Mouse (Mus musculus) liver, embryonic 14.5 days (tissue): ENCODE results near the gene Dhrs11. TPM values are rescaled to one million over a fixed set of nuclear protein-coding genes. Genes with fewer than 3 reads are reported as not detected.

Source experiments
- ATAC-seq: fragments of 200-750 bp; cut with Nextera tagmentation; 2 replicates; pipeline ENCODE4 v1.8.0; 2017; ENCODE audit warnings: moderate number of reproducible peaks, mild to moderate bottlenecking, moderate library complexity; ENCODE audit not compliant: insufficient read depth
- DNase-seq, 3 experiments: peaks; one replicate each; pipeline ENCODE4 v3.0.0-alpha.2; 2012 to 2013; ENCODE audit warnings: low read depth in 3 of 3, low spot score in 3 of 3
- H3K27ac ChIP-seq: fragments of 300-500 bp; sonication (generic); 2 replicates; pipeline ENCODE4 v1.5.1; 2014; ENCODE audit warnings: moderate library complexity, mild to moderate bottlenecking, control low read depth, inconsistent platforms
- H3K27me3 ChIP-seq: fragments of 300-500 bp; sonication (generic); 2 replicates; pipeline ENCODE4 v1.6.1; 2014; ENCODE audit warnings: mild to moderate bottlenecking, low read length, moderate library complexity; ENCODE audit not compliant: control insufficient read depth, insufficient read depth
- H3K36me3 ChIP-seq: fragments of 300-500 bp; sonication (generic); replicated peaks from 2 replicates; pipeline ENCODE4 v1.6.1; 2014; ENCODE audit warnings: low read depth; ENCODE audit not compliant: control insufficient read depth, insufficient read depth
- H3K4me1 ChIP-seq, 2 experiments: fragments of 200-500 bp in 1 of 2; fragments of 300-500 bp in 1 of 2; sonication (generic) in 1 of 2; replicated peaks; 2 replicates each; pipeline ENCODE4 v1.6.1; 2012 to 2014; ENCODE audit warnings: antibody characterized with exemption in 1 of 2, inconsistent platforms in 1 of 2, low read length in 1 of 2; ENCODE audit not compliant: control insufficient read depth in 2 of 2, insufficient read depth in 2 of 2
- H3K4me2 ChIP-seq: fragments of 300-500 bp; sonication (generic); 2 replicates; pipeline ENCODE4 v1.6.1; 2014; ENCODE audit warnings: low read depth, mild to moderate bottlenecking, control low read depth, moderate library complexity
- H3K4me3 ChIP-seq, 2 experiments: fragments of 200-500 bp in 1 of 2; fragments of 300-500 bp in 1 of 2; sonication (generic) in 1 of 2; 2 replicates each; pipeline ENCODE4 v1.5.1; 2012 to 2014; ENCODE audit warnings: low read depth in 2 of 2, low read length in 2 of 2, mild to moderate bottlenecking in 2 of 2, control low read depth in 1 of 2, inconsistent platforms in 1 of 2, moderate library complexity in 1 of 2; ENCODE audit not compliant: insufficient read depth in 1 of 2
- H3K9ac ChIP-seq: fragments of 300-500 bp; sonication (generic); replicated peaks from 2 replicates; pipeline ENCODE4 v1.6.1; 2014; ENCODE audit warnings: mild to moderate bottlenecking, control low read depth, moderate library complexity
- H3K9me3 ChIP-seq: fragments of 300-500 bp; sonication (generic); 2 replicates; pipeline ENCODE4 v1.6.1; 2016; ENCODE audit warnings: low read length, mixed read lengths; ENCODE audit not compliant: control insufficient read depth
- CTCF ChIP-seq: IDR thresholded peaks from 2 replicates; pipeline ENCODE4 v1.5.1; 2016; ENCODE audit warnings: antibody characterized with exemption, low read depth, control low read depth
- EP300 ChIP-seq: IDR thresholded peaks from 2 replicates; pipeline ENCODE4 v1.6.1; 2016; ENCODE audit warnings: antibody characterized with exemption, low read depth
- WGBS: fragments of 180-500 bp; shearing (Covaris S2); extraction: QIAGEN DNeasy Blood & Tissue Kit; methylation state at CpG from one replicate; pipeline ENCODE4 v1.1.7; 2014; ENCODE audit not compliant: insufficient replicate concordance; 5-methylcytosine and 5-hydroxymethylcytosine counted together
- polyA plus RNA-seq, 2 experiments: library from polyadenylated mRNA; depleted of rRNA in 1 of 2; stranded (reverse) in 1 of 2; unstranded in 1 of 2; fragments of >200 nt; fragmentation: Nextera tagmentation in 1 of 2; extraction: Ambion mirVana in 1 of 2; gene quantifications; 2 replicates each; pipeline versions ENCODE4 v1.2.1 to v1.2.3; 2012 to 2014

The Dhrs11 gene
- polyA plus RNA-seq, 2 experiments, result 201 to 211 TPM

GRCm38 (mm10) chr11:84774870-84775514 is 53.8 kb downstream of the Dhrs11 start:
- H3K4me1 ChIP-seq, result no peaks in the 10 kb centered on the region
- H3K4me3 ChIP-seq, result no peak overlapping the region
- no peak overlapping the region for H3K9ac ChIP-seq
- H3K27me3 ChIP-seq, result peaks cover 10% of the 10 kb centered on the region
- ATAC-seq, result no peak
- no peaks in the 10 kb centered on the region for H3K9me3 ChIP-seq
- no peak overlapping the region for H3K4me2 ChIP-seq
- TF ChIP-seq CTCF, result no peak
- TF ChIP-seq EP300, result no peak
- no peak overlapping the region for H3K27ac ChIP-seq
- 57% methylated on average over 13 of the region's 13 CpGs for WGBS
- DNase-seq, result no peak
- H3K36me3 ChIP-seq, result no peaks in the 10 kb centered on the region

Other genes starting within 250 kb of the Dhrs11 start
- gene Mrm1, start 9.5 kb downstream of the Dhrs11 start, polyA plus RNA-seq (2012; rRNA removed), result 19.7 and 32.5 TPM in 2 replicates
- gene Mrm1, start 9.5 kb downstream of the Dhrs11 start, polyA plus RNA-seq (2014; fragmentation: Nextera tagmentation; extraction: Ambion mirVana), result 12.0 and 13.2 TPM in 2 replicates
- gene Ggnbp2, start 41.8 kb upstream of the Dhrs11 start, polyA plus RNA-seq (2012; rRNA removed), result 37.4 and 63.7 TPM in 2 replicates
- 48.5 and 52.9 TPM in 2 replicates for gene Ggnbp2, start 41.8 kb upstream of the Dhrs11 start, polyA plus RNA-seq (2014; fragmentation: Nextera tagmentation; extraction: Ambion mirVana)
- 6.5 and 6.8 TPM in 2 replicates for gene Myo19, start 51.2 kb upstream of the Dhrs11 start, polyA plus RNA-seq (2012; rRNA removed)
- 3.9 and 4.7 TPM in 2 replicates for gene Myo19, start 51.2 kb upstream of the Dhrs11 start, polyA plus RNA-seq (2014; fragmentation: Nextera tagmentation; extraction: Ambion mirVana)
- gene Pigw, start 51.3 kb upstream of the Dhrs11 start, polyA plus RNA-seq (2012; rRNA removed), result 3.3 and 4.1 TPM in 2 replicates
- gene Pigw, start 51.3 kb upstream of the Dhrs11 start, polyA plus RNA-seq (2014; fragmentation: Nextera tagmentation; extraction: Ambion mirVana), result 1.2 and 1.4 TPM in 2 replicates
- gene Znhit3, start 87.4 kb upstream of the Dhrs11 start, polyA plus RNA-seq (2012; rRNA removed), result 15.6 and 19.0 TPM in 2 replicates
- 47.9 and 49.8 TPM in 2 replicates for gene Znhit3, start 87.4 kb upstream of the Dhrs11 start, polyA plus RNA-seq (2014; fragmentation: Nextera tagmentation; extraction: Ambion mirVana)
- gene Car4, start 128.8 kb upstream of the Dhrs11 start, polyA plus RNA-seq (2012; rRNA removed), result 0.10 and 0.11 TPM in 2 replicates
- 0.43 and 0.51 TPM in 2 replicates for gene Car4, start 128.8 kb upstream of the Dhrs11 start, polyA plus RNA-seq (2014; fragmentation: Nextera tagmentation; extraction: Ambion mirVana)